Mouse (Mus musculus) hindbrain, embryonic 16.5 days (tissue): ENCODE data around the gene Dstyk. TPM values are rescaled to one million over a fixed set of nuclear protein-coding genes. Genes with fewer than 3 reads are reported as not detected.
A peak's percentile ranks its signal among the peaks of the same experiment; 100 is the strongest.

Experiments
- ATAC-seq: fragments of 200-750 bp; cut with Nextera tagmentation; 2 replicates; pipeline ENCODE4 v1.8.0; 2017; ENCODE audit warnings: moderate TSS enrichment, moderate library complexity
- H3K27ac ChIP-seq: fragments of 300-500 bp; sonication (generic); 2 replicates; pipeline ENCODE4 v1.5.1; 2014; ENCODE audit warnings: low read depth, mild to moderate bottlenecking, control low read depth, low read length, moderate library complexity
- H3K27me3 ChIP-seq: fragments of 300-500 bp; sonication (generic); replicated peaks from 2 replicates; pipeline ENCODE4 v1.6.1; 2014; ENCODE audit warnings: low read length; ENCODE audit not compliant: control insufficient read depth, insufficient read depth
- H3K36me3 ChIP-seq: fragments of 300-500 bp; sonication (generic); 2 replicates; pipeline ENCODE4 v1.6.1; 2014; ENCODE audit warnings: mild to moderate bottlenecking, low read length, moderate library complexity, mixed read lengths; ENCODE audit not compliant: control insufficient read depth, insufficient read depth
- H3K4me1 ChIP-seq: fragments of 300-500 bp; sonication (generic); 2 replicates; pipeline ENCODE4 v1.6.1; 2014; ENCODE audit warnings: low read depth, low read length; ENCODE audit not compliant: control insufficient read depth, insufficient read depth
- H3K4me2 ChIP-seq: fragments of 300-500 bp; sonication (generic); 2 replicates; pipeline ENCODE4 v1.6.1; 2014; ENCODE audit warnings: mild to moderate bottlenecking, low read length, control low read depth, moderate library complexity
- H3K4me3 ChIP-seq: fragments of 300-500 bp; sonication (generic); 2 replicates; pipeline ENCODE4 v1.5.1; 2014; ENCODE audit warnings: mild to moderate bottlenecking, low read length, control low read depth, moderate library complexity
- H3K9ac ChIP-seq: fragments of 300-500 bp; sonication (generic); 2 replicates; pipeline ENCODE4 v1.6.1; 2014; ENCODE audit warnings: low read depth, mild to moderate bottlenecking, control low read depth, low read length, moderate library complexity
- H3K9me3 ChIP-seq: fragments of 300-500 bp; sonication (generic); 2 replicates; pipeline ENCODE4 v1.6.1; 2014; ENCODE audit warnings: mild to moderate bottlenecking, low read length, moderate library complexity; ENCODE audit not compliant: control insufficient read depth
- WGBS: fragments of 180-500 bp; shearing (Covaris S2); extraction: QIAGEN DNeasy Blood & Tissue Kit; methylation state at CpG from one replicate; pipeline ENCODE4 v1.1.7; 2014; 5-methylcytosine and 5-hydroxymethylcytosine counted together
- polyA plus RNA-seq: library from polyadenylated mRNA; unstranded; fragments of >200 nt; fragmentation: Nextera tagmentation; extraction: Ambion mirVana; gene quantifications from 2 replicates; pipeline ENCODE4 v1.2.1, GENCODE M21; 2015

The Dstyk gene
- polyA plus RNA-seq, 1 experiment from 2014 or later, result 7.9 TPM

- no peak for ATAC-seq
- 77% methylated on average over 5 of the region's 5 CpGs for WGBS
- H3K27ac ChIP-seq, result no peak overlapping the region
Observed at GRCm38 (mm10) chr1:132509771-132510170, 92.4 kb downstream of the Dstyk start.

GRCm38 (mm10) chr1:132511521-132511920 lies 94.2 kb downstream of the Dstyk start:
- Histone ChIP-seq H3K27ac (peak overlapping the region; percentile 57), H3K27me3 (no peaks in the 10 kb centered on the region), H3K4me1 (0 out of 2 replicates have a peak, but pooled peaks cover 2% of the 10 kb centered on the region), H3K9me3 (no peaks in the 10 kb centered on the region), H3K36me3 (peaks cover 10% of the 10 kb centered on the region), H3K4me3 (no peak overlapping the region), H3K9ac (peak overlapping the region; percentile 13; the same call in 1 of the 2 replicates), H3K4me2 (no peak overlapping the region)
- 40% methylated on average over 8 of the region's 8 CpGs for WGBS
- ATAC-seq, result peak; percentile 46

More at GRCm38 (mm10) chr1:132509771-132510170, 92.4 kb downstream of the Dstyk start:
- Histone ChIP-seq H3K4me2 (no peak overlapping the region), H3K4me1 (0 out of 2 replicates have a peak, but pooled peaks cover 2% of the 10 kb centered on the region), H3K9ac (no peak overlapping the region), H3K36me3 (peaks cover 4% of the 10 kb centered on the region), H3K9me3 (no peaks in the 10 kb centered on the region), H3K27me3 (no peaks in the 10 kb centered on the region), H3K4me3 (no peak overlapping the region)

- 76% methylated on average over 8 of the region's 8 CpGs for WGBS
- ATAC-seq, result no peak
- no peak overlapping the region for H3K4me2 ChIP-seq
- H3K9me3 ChIP-seq, result no peaks in the 10 kb centered on the region
- no peak overlapping the region for H3K27ac ChIP-seq
- no peaks in the 10 kb centered on the region for H3K27me3 ChIP-seq
- H3K9ac ChIP-seq, result no peak overlapping the region
- no peak overlapping the region for H3K4me3 ChIP-seq
- H3K36me3 ChIP-seq, result peaks cover 13% of the 10 kb centered on the region
- 0 out of 2 replicates have a peak, but pooled peaks cover 2% of the 10 kb centered on the region for H3K4me1 ChIP-seq
Observed at GRCm38 (mm10) chr1:132512106-132512505, 94.8 kb downstream of the Dstyk start.

- H3K36me3 ChIP-seq, result peaks cover 9% of the 10 kb centered on the region
- WGBS, result 87% methylated on average over 12 of the region's 12 CpGs
- no peaks in the 10 kb centered on the region for H3K27me3 ChIP-seq
- no peak overlapping the region for H3K4me3 ChIP-seq
- no peaks in the 10 kb centered on the region for H3K9me3 ChIP-seq
- 0 out of 2 replicates have a peak, but pooled peaks cover 2% of the 10 kb centered on the region for H3K4me1 ChIP-seq
- H3K9ac ChIP-seq, result no peak overlapping the region
- ATAC-seq, result no peak
- H3K4me2 ChIP-seq, result no peak overlapping the region
- no peak overlapping the region for H3K27ac ChIP-seq
Observed at GRCm38 (mm10) chr1:132515339-132515738, 98.0 kb downstream of the Dstyk start.

Other genes with a start within 250 kb of the Dstyk start
- 11.4 and 14.0 TPM in 2 replicates for gene Lemd1, start 226.1 kb upstream of the Dstyk start, polyA plus RNA-seq
- gene AC124108.1, start 226.1 kb upstream of the Dstyk start, polyA plus RNA-seq, result 1.8 and 2.3 TPM in 2 replicates
- gene Gm10188, start 187.8 kb upstream of the Dstyk start, polyA plus RNA-seq, result not detected in 2 replicates
- 8.3 and 10.0 TPM in 2 replicates for gene Klhdc8a, start 118.9 kb upstream of the Dstyk start, polyA plus RNA-seq
- gene Nuak2, start 101.4 kb upstream of the Dstyk start, polyA plus RNA-seq, result 11.1 and 12.8 TPM in 2 replicates
- 26.6 and 35.5 TPM in 2 replicates for gene Tmcc2, start 26.3 kb upstream of the Dstyk start, polyA plus RNA-seq
- gene Rbbp5, start 59.8 kb downstream of the Dstyk start, polyA plus RNA-seq, result 36.4 and 45.2 TPM in 2 replicates
- gene Tmem81, start 88.7 kb downstream of the Dstyk start, polyA plus RNA-seq, result 0.56 and 0.95 TPM in 2 replicates
- 24.3 and 31.0 TPM in 2 replicates for gene Cntn2, start 125.7 kb downstream of the Dstyk start, polyA plus RNA-seq